Mouse (Mus musculus) limb, embryonic 14.5 days (tissue): ENCODE measurements around the gene Gm9972. TPM values are rescaled to one million over a fixed set of nuclear protein-coding genes. Genes with fewer than 3 reads are reported as not detected.

Experiments used
- ATAC-seq: fragments of 200-750 bp; cut with Nextera tagmentation; 2 replicates; pipeline ENCODE4 v1.8.0; 2017; ENCODE audit warnings: low read depth, moderate number of reproducible peaks, moderate TSS enrichment; ENCODE audit not compliant: low FRiP score
- DNase-seq: peaks from one replicate; pipeline ENCODE4 v3.0.0-alpha.2; 2015; ENCODE audit warnings: low spot score
- H3K27ac ChIP-seq: fragments of 300-500 bp; sonication (generic); replicated peaks from 2 replicates; pipeline ENCODE4 v1.5.1; 2014; ENCODE audit warnings: low read depth, mild to moderate bottlenecking, low read length, moderate library complexity, mixed read lengths
- H3K27me3 ChIP-seq: fragments of 300-500 bp; sonication (generic); 2 replicates; pipeline ENCODE4 v1.6.1; 2014; ENCODE audit warnings: low read length, mixed read lengths; ENCODE audit not compliant: control insufficient read depth, insufficient read depth
- H3K36me3 ChIP-seq: fragments of 300-500 bp; sonication (generic); 2 replicates; pipeline ENCODE4 v1.6.1; 2014; ENCODE audit warnings: mild to moderate bottlenecking, low read length, moderate library complexity, mixed read lengths; ENCODE audit not compliant: control insufficient read depth, insufficient read depth
- H3K4me1 ChIP-seq: fragments of 300-500 bp; sonication (generic); 2 replicates; pipeline ENCODE4 v1.6.1; 2014; ENCODE audit warnings: antibody characterized with exemption, low read length, mixed read lengths; ENCODE audit not compliant: control insufficient read depth, insufficient read depth
- H3K4me2 ChIP-seq: fragments of 300-500 bp; sonication (generic); replicated peaks from 2 replicates; pipeline ENCODE4 v1.6.1; 2014; ENCODE audit warnings: low read depth, mild to moderate bottlenecking, low read length, moderate library complexity; ENCODE audit not compliant: severe bottlenecking
- H3K4me3 ChIP-seq: fragments of 300-500 bp; sonication (generic); replicated peaks from 2 replicates; pipeline ENCODE4 v1.5.1; 2014; ENCODE audit warnings: low read length
- H3K9ac ChIP-seq: fragments of 300-500 bp; sonication (generic); 2 replicates; pipeline ENCODE4 v1.6.1; 2014; ENCODE audit warnings: mild to moderate bottlenecking, low read depth, low read length, moderate library complexity; ENCODE audit not compliant: severe bottlenecking
- H3K9me3 ChIP-seq: fragments of 300-500 bp; sonication (generic); 2 replicates; pipeline ENCODE4 v1.6.1; 2016; ENCODE audit warnings: low read length; ENCODE audit not compliant: control insufficient read depth
- POLR2A ChIP-seq: fragments of 200-500 bp; IDR thresholded peaks from 2 replicates; pipeline ENCODE4 v1.8.0; 2012; ENCODE audit warnings: inconsistent platforms, mild to moderate bottlenecking, moderate library complexity, borderline replicate concordance; ENCODE audit not compliant: insufficient read depth, insufficient read length; ENCODE audit errors: extremely low read depth
- WGBS: fragments of 180-500 bp; shearing (Covaris S2); extraction: QIAGEN DNeasy Blood & Tissue Kit; methylation state at CpG from one replicate; pipeline ENCODE4 v1.1.7; 2014; 5-methylcytosine and 5-hydroxymethylcytosine counted together
- polyA plus RNA-seq, 2 experiments: library from polyadenylated mRNA; depleted of rRNA in 1 of 2; stranded (reverse) in 1 of 2; unstranded in 1 of 2; fragments of >200 nt; fragmentation: Nextera tagmentation in 1 of 2; extraction: Ambion mirVana in 1 of 2; gene quantifications; 2 replicates each; pipeline versions ENCODE4 v1.2.1 to v1.2.3; 2012 to 2014

Gene Gm9972
- polyA plus RNA-seq (2012; rRNA removed) (0.04 TPM in 1 of 2 replicates, not detected in the other), polyA plus RNA-seq (2014; fragmentation: Nextera tagmentation; extraction: Ambion mirVana) (0.15 TPM in 1 of 2 replicates, not detected in the other)

DNA sequence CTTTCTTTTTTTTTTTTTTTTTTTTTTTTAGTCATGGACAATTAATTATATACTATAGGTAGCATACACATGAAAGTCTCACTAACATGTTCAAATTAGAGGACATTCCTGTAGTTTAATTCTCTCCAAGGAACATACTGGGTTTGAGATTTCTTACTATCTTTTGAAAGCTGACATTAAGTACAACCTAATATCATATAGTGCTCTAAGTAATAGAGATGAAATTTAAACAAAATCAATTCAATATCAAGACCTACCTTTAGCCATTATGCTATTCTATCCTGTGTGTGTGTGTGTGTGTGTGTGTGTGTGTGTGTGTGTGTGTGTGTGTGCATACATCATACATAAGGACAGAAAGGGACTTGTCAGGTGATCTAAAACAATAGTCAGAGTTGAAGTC, at the start of gene Gm9972:
Gm9972 (plus strand) TSS at position 301 of the 400 bp plus-strand sequence.
- H3K36me3 ChIP-seq, result no peaks in the 10 kb centered on the region
- ATAC-seq, result no peak

DNA sequence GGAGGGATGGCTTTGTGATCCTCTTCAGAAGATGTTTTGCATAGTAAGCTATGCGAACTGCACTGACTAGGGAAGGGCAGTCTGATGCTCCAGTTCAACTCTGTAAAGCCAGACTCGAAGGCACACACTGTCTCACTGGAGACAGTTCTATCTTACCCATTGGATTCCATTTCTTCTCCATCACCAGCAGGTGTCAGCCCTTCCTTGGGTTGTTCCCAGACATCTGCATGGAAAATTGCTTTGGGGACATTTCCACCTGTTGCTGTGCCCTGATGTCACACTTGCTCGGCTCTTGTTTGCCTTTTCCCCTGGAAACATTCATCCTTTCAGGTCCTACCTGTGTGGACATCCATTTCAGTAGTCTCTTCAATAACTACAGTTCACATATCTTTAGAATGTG, 36.4 kb upstream of the Gm9972 start:
- Histone ChIP-seq H3K9ac (no peak overlapping the region), H3K27ac (no peak overlapping the region), H3K9me3 (no peaks in the 10 kb centered on the region), H3K36me3 (no peaks in the 10 kb centered on the region), H3K4me3 (no peak overlapping the region), H3K27me3 (no peaks in the 10 kb centered on the region), H3K4me2 (no peak overlapping the region), H3K4me1 (no peaks in the 10 kb centered on the region)
- ATAC-seq (no peak), DNase-seq (peak; percentile 7)
- TF ChIP-seq POLR2A, result no peak
- WGBS, result 54% methylated on average over 3 of the region's 3 CpGs

More for the DNA sequence above, at the start of gene Gm9972:
- TF ChIP-seq POLR2A, result no peak
- no peak for DNase-seq
- H3K4me3 ChIP-seq, result no peak within 1 kb of the TSS
- H3K27me3 ChIP-seq, result no peaks in the 10 kb centered on the region
- no peaks in the 10 kb centered on the region for H3K9me3 ChIP-seq
- no peaks in the 10 kb centered on the region for H3K4me1 ChIP-seq
- no peak within 1 kb of the TSS for H3K4me2 ChIP-seq
- H3K9ac ChIP-seq, result no peak within 1 kb of the TSS
- H3K27ac ChIP-seq, result no peak within 1 kb of the TSS

DNA sequence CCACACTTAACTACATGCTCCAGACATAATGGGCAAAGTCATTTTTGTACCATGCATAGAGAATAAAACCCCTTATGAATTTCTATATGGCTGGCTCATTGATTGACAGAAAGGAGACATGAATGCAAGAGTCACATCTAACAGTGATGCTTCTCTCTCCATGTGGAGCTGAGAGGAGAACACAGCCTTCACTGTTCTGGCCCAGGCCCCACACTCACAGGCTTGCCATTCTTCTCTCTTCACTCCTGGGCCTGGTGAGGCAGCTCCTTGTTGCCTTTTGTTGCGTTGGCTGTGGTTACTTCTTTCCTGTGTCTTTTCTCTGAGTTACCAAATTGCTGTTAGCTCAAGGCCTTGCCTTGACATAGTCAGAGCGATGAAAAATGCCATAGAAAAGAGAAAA, 23.6 kb upstream of the Gm9972 start:
- TF ChIP-seq POLR2A, result no peak
- no peak for DNase-seq
- ATAC-seq, result no peak

DNA sequence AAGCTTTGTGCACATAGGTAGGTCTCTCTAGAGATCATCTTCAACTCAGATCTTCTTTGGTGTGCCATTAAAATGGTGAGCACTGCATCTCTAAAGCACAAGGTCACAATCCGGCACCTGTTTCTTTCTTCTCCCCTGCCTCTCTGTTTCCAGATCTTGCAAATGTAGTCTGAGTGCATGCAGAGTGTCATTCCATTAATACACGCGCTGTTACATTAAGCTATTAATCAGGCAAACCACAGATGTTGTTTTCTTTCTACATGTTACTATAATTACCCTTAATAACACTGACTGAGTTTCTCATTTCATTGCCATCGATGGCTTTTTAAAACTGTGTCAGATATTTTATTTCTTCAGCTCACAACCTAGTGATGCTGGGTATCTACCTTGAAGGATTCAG, 22.6 kb upstream of the Gm9972 start:
- no peak overlapping the region for H3K27ac ChIP-seq

More for the DNA sequence above, 23.6 kb upstream of the Gm9972 start:
- H3K4me3 ChIP-seq, result no peak overlapping the region
- H3K27ac ChIP-seq, result no peak overlapping the region
- H3K27me3 ChIP-seq, result no peaks in the 10 kb centered on the region
- no peaks in the 10 kb centered on the region for H3K9me3 ChIP-seq
- H3K9ac ChIP-seq, result no peak overlapping the region
- H3K4me2 ChIP-seq, result no peak overlapping the region
- no peaks in the 10 kb centered on the region for H3K36me3 ChIP-seq
- H3K4me1 ChIP-seq, result no peaks in the 10 kb centered on the region
- 85% methylated on average over 2 of the region's 2 CpGs for WGBS

DNA sequence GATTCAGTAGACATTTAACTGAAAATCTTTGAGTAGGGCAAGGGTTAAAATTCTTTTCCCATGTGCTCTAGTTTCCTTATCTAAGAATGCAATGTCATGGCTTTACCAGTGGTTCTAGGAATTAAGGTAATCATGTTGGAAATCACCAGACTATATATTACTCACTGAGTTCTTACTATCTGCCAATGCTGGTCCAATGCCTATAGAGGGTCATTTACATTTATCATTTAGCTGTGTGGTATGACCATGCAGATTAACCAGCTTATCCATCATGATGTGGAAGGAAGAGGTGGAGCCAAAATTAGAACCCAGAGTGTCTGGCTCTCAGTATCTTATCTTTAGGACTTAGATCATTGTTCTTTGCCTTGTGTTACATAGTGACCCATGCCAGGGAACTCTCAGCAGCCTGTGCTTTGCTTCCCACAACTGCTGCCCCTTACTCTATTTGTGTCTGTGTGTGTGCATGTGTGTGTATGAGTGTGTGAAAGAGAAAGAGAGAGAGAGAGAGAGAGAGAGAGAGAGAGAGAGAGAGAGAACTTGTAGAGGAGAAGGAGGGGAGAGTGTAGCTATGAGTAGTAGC, 12.3 kb upstream of the Gm9972 start:
- Histone ChIP-seq H3K4me1 (no peaks in the 10 kb centered on the region), H3K9me3 (no peaks in the 10 kb centered on the region), H3K9ac (no peak overlapping the region), H3K27ac (no peak overlapping the region), H3K4me2 (no peak overlapping the region), H3K27me3 (no peaks in the 10 kb centered on the region), H3K4me3 (no peak overlapping the region), H3K36me3 (no peaks in the 10 kb centered on the region)
- ATAC-seq (no peak), DNase-seq (no peak)
- TF ChIP-seq POLR2A, result no peak

More for the DNA sequence above, 22.6 kb upstream of the Gm9972 start:
- Histone ChIP-seq H3K4me2 (no peak overlapping the region), H3K4me3 (no peak overlapping the region), H3K36me3 (no peaks in the 10 kb centered on the region), H3K9ac (no peak overlapping the region), H3K4me1 (no peaks in the 10 kb centered on the region), H3K9me3 (no peaks in the 10 kb centered on the region), H3K27me3 (no peaks in the 10 kb centered on the region)
- 51% methylated on average over 4 of the region's 4 CpGs for WGBS
- ATAC-seq (no peak), DNase-seq (no peak)
- TF ChIP-seq POLR2A, result no peak
